Mouse (Mus musculus) frontal cortex, postnatal 14 days (tissue): ENCODE results near the gene Pgam1.
"Not testable (repeated sequence)": the region's sequence is repeated elsewhere in the genome, so short reads cannot be mapped to it uniquely, and the experiment has no call there.

ENCODE experiments used
- DNase-seq, 2 experiments: peaks; one replicate each; pipeline ENCODE4 v3.0.0; 2022; ENCODE audit warnings: low spot score in 2 of 2

Pgam1 gene

GRCm38 (mm10) chr19:41910396-41910795, 1.3 kb upstream of the Pgam1 start:
- no peak for DNase-seq

GRCm38 (mm10) chr19:41912121-41913080, 678 bp downstream of the Pgam1 start:
- DNase-seq: peak; percentile 28 to 29

- no peak for DNase-seq
These were observed 2.3 kb downstream of the Pgam1 start for GRCm38 (mm10) chr19:41913774-41914591.

- DNase-seq: not testable (repeated sequence)
These were observed 2.8 kb downstream of the Pgam1 start for GRCm38 (mm10) chr19:41914592-41914882.

- no peak for DNase-seq
These were observed 3.6 kb downstream of the Pgam1 start for GRCm38 (mm10) chr19:41915294-41915693.

GRCm38 (mm10) chr19:41916853-41917252, 5.1 kb downstream of the Pgam1 start:
- no peak for DNase-seq

GRCm38 (mm10) chr19:41919471-41919870, 7.7 kb downstream of the Pgam1 start:
- no peak for DNase-seq

- no peak for DNase-seq
These were observed 8.8 kb downstream of the Pgam1 start for GRCm38 (mm10) chr19:41920412-41921067.

- no peak for DNase-seq
These were observed 21.0 kb downstream of the Pgam1 start for GRCm38 (mm10) chr19:41932686-41933085.

GRCm38 (mm10) chr19:41933179-41934086, 21.7 kb downstream of the Pgam1 start, which contains the start of the genes Exosc1 and Zdhhc16:
Gene Exosc1 (minus strand): TSS chr19:41933423.
Gene Zdhhc16 (plus strand): TSS chr19:41933480.
- peak; percentile 98 to 99 for DNase-seq

GRCm38 (mm10) chr19:41934124-41934523, 22.4 kb downstream of the Pgam1 start:
- no peak for DNase-seq

- no peak for DNase-seq
These were observed 24.2 kb downstream of the Pgam1 start for GRCm38 (mm10) chr19:41935921-41936320.

GRCm38 (mm10) chr19:41938539-41938938, 26.8 kb downstream of the Pgam1 start:
- no peak for DNase-seq

- no peak for DNase-seq
These were observed 32.1 kb downstream of the Pgam1 start for GRCm38 (mm10) chr19:41943841-41944240.

GRCm38 (mm10) chr19:41952287-41952686, 40.6 kb downstream of the Pgam1 start:
- DNase-seq: no peak

GRCm38 (mm10) chr19:41953574-41953973, 41.9 kb downstream of the Pgam1 start:
- DNase-seq: no peak
